ENCODE assay signal across 8 mouse cellular contexts in genomic region chr19:10266196-10266850, GRCm38 (mm10). TPM values are rescaled to one million over a fixed set of nuclear protein-coding genes. Genes with fewer than 3 reads are reported as not detected.
DNase-seq lines count a peak whose midpoint lies in the region; ATAC-seq lines count a peak whose summit lies in the region.

No protein-coding gene starts in this region.

- peak overlapping the region; percentile 74 for H3K27ac ChIP-seq in intestine, embryonic 16.5 days (ENCODE audit: low read length)
- H3K27ac ChIP-seq in limb, embryonic 10.5 days: peak overlapping the region; percentile 53; the same call in 1 of the 2 replicates
- H3K27ac ChIP-seq in midbrain, embryonic 12.5 days (replicated peaks): 0 out of 2 replicates have a peak overlapping the region, but pooled peaks have one; percentile 25

- no peaks in the 10 kb centered on the region for H3K36me3 ChIP-seq in intestine, embryonic 16.5 days (ENCODE audit: control insufficient read depth, insufficient read depth, low read length)
- no peaks in the 10 kb centered on the region for H3K36me3 ChIP-seq in limb, embryonic 10.5 days
- H3K36me3 ChIP-seq in midbrain, embryonic 12.5 days: no peaks in the 10 kb centered on the region

- H3K4me1 ChIP-seq in intestine, embryonic 16.5 days (ENCODE audit: control insufficient read depth, insufficient read depth, low read length): peaks cover 27% of the 10 kb centered on the region
- H3K4me1 ChIP-seq in limb, embryonic 10.5 days: peaks cover 50% of the 10 kb centered on the region
- H3K4me1 ChIP-seq in midbrain, embryonic 12.5 days: peaks cover 9% of the 10 kb centered on the region

- no peaks in the 10 kb centered on the region for H3K27me3 ChIP-seq in intestine, embryonic 16.5 days (replicated peaks; ENCODE audit: control insufficient read depth, insufficient read depth, low read length)
- H3K27me3 ChIP-seq in limb, embryonic 10.5 days (ENCODE audit: low read depth, poor library complexity, severe bottlenecking): peaks cover 50% of the 10 kb centered on the region
- peaks cover 20% of the 10 kb centered on the region; the same call in 1 of the 2 replicates for H3K27me3 ChIP-seq in midbrain, embryonic 12.5 days

- no peak overlapping the region for H3K4me2 ChIP-seq in intestine, embryonic 16.5 days (ENCODE audit: low read depth, low read length)
- H3K4me2 ChIP-seq in midbrain, embryonic 12.5 days (replicated peaks): no peak overlapping the region

- intact Hi-C loops in gastrocnemius, postnatal 36 days (cut with DNase I): loop anchor here (2.0 kb wide), 1 partner anchor 38 kb away; the partner anchor contains the start of gene Dagla

- no peaks in the 10 kb centered on the region for H3K9me3 ChIP-seq in intestine, embryonic 16.5 days (ENCODE audit: control insufficient read depth, low read length)
- no peaks in the 10 kb centered on the region for H3K9me3 ChIP-seq in limb, embryonic 10.5 days (replicated peaks)
- no peaks in the 10 kb centered on the region for H3K9me3 ChIP-seq in midbrain, embryonic 12.5 days

- H3K4me3 ChIP-seq in intestine, embryonic 16.5 days (ENCODE audit: low read length): no peak overlapping the region
- peak overlapping the region; percentile 21 for H3K4me3 ChIP-seq in limb, embryonic 10.5 days
- no peak overlapping the region for H3K4me3 ChIP-seq in midbrain, embryonic 12.5 days

- peak; percentile 84 for ATAC-seq in common myeloid progenitor, adult 5-6 weeks (replicated peaks; ENCODE audit: low read depth, poor library complexity, severe bottlenecking)
- ATAC-seq in intestine, embryonic 16.5 days: peak; percentile 50
- ATAC-seq in midbrain, embryonic 12.5 days (ENCODE audit: low FRiP score, low read depth): no peak
- ATAC-seq in erythroblast, adult 5-6 weeks (replicated peaks; ENCODE audit: low FRiP score, poor library complexity, severe bottlenecking): no peak

- no peak overlapping the region for H3K9ac ChIP-seq in intestine, embryonic 16.5 days (ENCODE audit: low read depth, low read length)
- no peak overlapping the region for H3K9ac ChIP-seq in midbrain, embryonic 12.5 days (replicated peaks)

- 19% methylated on average over 14 of the region's 14 CpGs for WGBS in intestine, embryonic 16.5 days
- 22% methylated on average over 14 of the region's 14 CpGs for WGBS in limb, embryonic 10.5 days
- whole genome bisulfite sequencing in midbrain, embryonic 12.5 days: 29% methylated on average over 14 of the region's 14 CpGs

- peak; percentile 58 for DNase-seq in adrenal gland, adult 8-10 months
- peak; percentile 80 to 84 for DNase-seq in gastrocnemius, postnatal 36 days
- DNase-seq in limb, embryonic 10.5 days (ENCODE audit: low spot score): peak; percentile 82
- DNase-seq in skeletal muscle tissue, adult 2 months (ENCODE audit: low read depth, low spot score): peak; percentile 76

RNA-seq across cellular contexts. Expression of gene Myrf, which starts 25.8 kb away (rescaled TPM):
- total RNA-seq in adrenal gland, adult 8-10 months (2022): 1 to 10 TPM in 3 of 4 experiments, under 1 TPM in 1; 0.94 to 2.0 (median 1.4) TPM
- total RNA-seq in common myeloid progenitor, adult 5-6 weeks (2017): 0.05 TPM in 1 of 2 replicates, not detected in the other
- under 1 TPM in 1 of 2 experiments, not detected in 1; 0.08 TPM for total RNA-seq in gastrocnemius, postnatal 36 days (2021)
- polyA plus RNA-seq in intestine, embryonic 16.5 days (2015; fragmentation: Nextera tagmentation; extraction: Ambion mirVana): 9.9 and 10.1 TPM in 2 replicates
- 6.8 and 8.4 TPM in 2 replicates for polyA plus RNA-seq in limb, embryonic 10.5 days (2016; fragmentation: Nextera tagmentation; extraction: Ambion mirVana)
- 1.1 and 1.5 TPM in 2 replicates for polyA plus RNA-seq in midbrain, embryonic 12.5 days (2016; fragmentation: Nextera tagmentation; extraction: Ambion mirVana)
- total RNA-seq in erythroblast, adult 5-6 weeks (2015; ENCODE audit: low replicate concordance): not detected in 2 replicates
- 0.42 TPM in 1 of 2 replicates, not detected in the other for total RNA-seq in erythroblast, adult 5-6 weeks (2017; ENCODE audit: low replicate concordance)

RNA-seq across cellular contexts. Expression of gene Dagla, which starts 38.4 kb away (rescaled TPM):
- 1 to 10 TPM; 3.3 to 4.4 (median 3.8) TPM for total RNA-seq in adrenal gland, adult 8-10 months (2022)
- total RNA-seq in common myeloid progenitor, adult 5-6 weeks (2017): not detected in 2 replicates
- total RNA-seq in gastrocnemius, postnatal 36 days (2021): 1 to 10 TPM; 6.9 to 8.9 TPM
- polyA plus RNA-seq in intestine, embryonic 16.5 days (2015; fragmentation: Nextera tagmentation; extraction: Ambion mirVana): 2.6 and 3.2 TPM in 2 replicates
- polyA plus RNA-seq in limb, embryonic 10.5 days (2016; fragmentation: Nextera tagmentation; extraction: Ambion mirVana): 1.8 and 2.2 TPM in 2 replicates
- 4.2 and 4.4 TPM in 2 replicates for polyA plus RNA-seq in midbrain, embryonic 12.5 days (2016; fragmentation: Nextera tagmentation; extraction: Ambion mirVana)
- total RNA-seq in erythroblast, adult 5-6 weeks (2015; ENCODE audit: low replicate concordance): not detected in 2 replicates
- total RNA-seq in erythroblast, adult 5-6 weeks (2017; ENCODE audit: low replicate concordance): not detected in 2 replicates

Comparison
In these comparisons a context has a peak if more than half of its experiments do, and no peak if none do; other contexts are left out.
1. ATAC-seq: peak in common myeloid progenitor, adult 5-6 weeks (single experiment) and intestine, embryonic 16.5 days (single experiment); none in midbrain, embryonic 12.5 days (single experiment) and erythroblast, adult 5-6 weeks (single experiment).
2. Peak in every context shown above with its lines, with median percentiles within 50 percentile points of each other: DNase-seq and H3K27ac ChIP-seq.